Mouse (Mus musculus): ENCODE data around the gene Gnb4.

Gene Gnb4

DNA sequence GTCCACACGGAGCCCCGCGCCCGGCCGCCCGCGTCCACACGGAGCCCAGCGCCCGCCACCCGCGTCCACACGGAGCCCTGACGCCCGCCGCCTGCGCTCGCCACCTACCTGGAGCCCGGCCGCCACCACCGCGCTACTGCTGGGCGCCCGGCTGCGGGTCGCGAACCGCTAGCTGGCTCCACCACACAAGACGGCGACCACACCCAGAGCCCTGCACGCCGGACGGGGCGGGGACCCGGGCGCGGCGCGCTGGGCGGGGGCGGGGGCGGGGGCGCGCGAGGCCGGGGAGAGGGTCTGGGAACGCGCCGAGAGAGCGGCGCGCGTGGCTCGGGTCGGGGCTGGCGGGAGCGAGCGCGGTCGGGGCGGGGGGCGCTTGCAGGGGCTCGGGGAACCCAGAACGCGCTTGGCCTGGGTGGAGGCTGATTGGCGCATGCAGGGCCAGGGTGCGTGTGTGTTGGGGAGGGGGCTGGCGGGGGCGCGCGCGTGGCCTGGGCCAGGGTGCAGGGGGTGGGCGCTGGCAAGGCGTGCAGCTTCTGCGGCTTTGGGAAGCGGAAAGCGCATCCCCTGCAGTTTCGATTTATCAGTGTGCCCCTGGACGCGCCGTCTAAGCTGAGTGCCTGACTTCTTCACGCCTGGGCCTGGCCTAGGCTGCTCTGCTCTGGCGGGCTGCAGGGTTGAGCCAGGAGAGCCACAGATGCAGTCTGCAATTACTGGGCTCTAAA, at the start of gene Gnb4:
Gnb4 (minus strand) TSS at position 255 of the 722 bp plus-strand sequence.
- DNase-seq = no peak

DNA sequence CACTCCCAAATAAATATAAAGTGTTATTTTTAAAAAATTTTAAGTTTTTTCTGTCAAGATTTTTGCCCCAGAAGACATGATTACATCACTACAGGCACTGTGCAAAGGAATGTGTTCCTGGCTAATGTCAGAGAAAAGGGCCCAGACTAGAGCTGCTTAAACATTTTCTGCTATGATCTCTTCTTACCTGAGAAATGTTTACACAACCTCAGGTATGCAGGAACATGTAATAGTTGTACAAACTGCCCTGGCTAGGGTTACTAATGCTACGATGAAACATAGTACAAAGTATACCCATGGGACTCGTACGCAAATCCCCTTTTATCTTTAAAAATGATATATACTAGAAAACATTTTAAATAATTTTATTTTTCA, 45.2 kb upstream of the Gnb4 start:
- no peak for DNase-seq

DNA sequence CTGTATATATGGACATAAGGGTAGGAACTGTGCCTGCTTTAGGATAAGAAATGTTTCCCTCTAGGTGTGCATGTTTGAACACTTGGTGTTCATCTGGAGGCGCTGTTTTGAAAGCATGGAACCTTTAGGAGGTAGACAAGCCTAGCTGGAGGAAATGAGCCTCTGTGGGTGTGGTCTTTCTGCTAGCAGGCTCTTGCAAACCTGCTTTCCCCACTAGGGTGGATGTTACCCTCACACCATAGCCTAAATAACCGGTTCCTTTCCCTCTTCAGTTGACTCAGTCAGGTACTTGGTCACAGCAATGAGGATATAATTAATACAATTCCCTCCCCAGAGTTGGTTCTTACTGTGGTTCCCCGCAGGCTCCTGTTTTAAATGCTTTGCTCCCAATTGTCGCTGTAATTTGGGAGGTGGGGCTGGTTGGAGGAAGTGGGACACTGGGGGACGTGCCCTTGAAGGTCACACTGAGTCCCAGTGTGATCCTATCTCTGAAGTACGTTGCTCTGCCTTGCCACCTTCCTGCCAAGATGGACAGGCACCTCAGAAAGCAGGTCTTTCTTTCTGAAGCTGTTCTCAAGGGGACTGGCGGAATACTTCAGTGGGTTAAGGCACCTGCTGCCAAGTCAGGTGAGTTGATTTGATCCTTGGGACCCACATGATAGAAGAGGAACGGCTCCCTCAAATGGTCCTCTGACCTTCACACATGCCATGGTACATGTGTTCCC, 44.6 kb upstream of the Gnb4 start:
- no peak for DNase-seq

DNA sequence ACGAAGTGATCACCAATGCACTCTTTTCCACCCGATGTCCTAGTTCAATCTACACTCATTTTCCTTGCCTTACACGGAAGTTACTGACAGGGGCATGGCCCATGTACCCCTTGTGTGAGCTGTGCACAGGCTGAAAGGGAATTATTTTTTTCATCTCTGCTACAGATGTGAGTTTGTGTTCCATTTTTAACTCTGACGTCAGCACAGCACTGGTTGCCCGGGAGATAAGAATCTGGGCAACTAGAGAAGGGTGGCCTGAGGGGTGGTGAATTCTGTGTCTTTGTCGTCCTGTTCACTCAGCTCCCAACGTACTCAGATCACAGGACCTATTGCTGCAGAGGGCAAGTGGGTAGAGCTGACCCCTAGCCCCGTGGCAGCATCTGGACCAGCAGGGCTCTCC, 43.9 kb upstream of the Gnb4 start:
- no peak for DNase-seq

DNA sequence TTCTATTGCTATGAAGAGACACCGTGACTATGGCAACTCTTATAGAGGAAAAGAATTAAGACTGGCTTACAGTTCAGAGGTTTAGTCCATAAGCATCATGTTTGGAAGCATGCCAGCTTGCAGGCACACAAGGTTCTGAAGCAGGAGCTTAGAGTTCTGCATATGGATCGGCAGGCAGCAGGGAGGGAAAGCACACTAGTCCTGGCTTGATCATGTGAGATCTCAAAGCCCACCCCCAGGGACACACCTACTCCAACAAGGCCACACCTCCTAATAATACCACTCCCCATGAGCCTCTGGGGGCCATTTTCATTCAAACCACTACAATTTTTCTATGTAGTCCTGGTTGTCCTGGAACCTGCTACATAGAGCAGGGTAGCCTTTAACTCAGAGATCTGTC, 43.1 kb upstream of the Gnb4 start:
- no peak for DNase-seq

DNA sequence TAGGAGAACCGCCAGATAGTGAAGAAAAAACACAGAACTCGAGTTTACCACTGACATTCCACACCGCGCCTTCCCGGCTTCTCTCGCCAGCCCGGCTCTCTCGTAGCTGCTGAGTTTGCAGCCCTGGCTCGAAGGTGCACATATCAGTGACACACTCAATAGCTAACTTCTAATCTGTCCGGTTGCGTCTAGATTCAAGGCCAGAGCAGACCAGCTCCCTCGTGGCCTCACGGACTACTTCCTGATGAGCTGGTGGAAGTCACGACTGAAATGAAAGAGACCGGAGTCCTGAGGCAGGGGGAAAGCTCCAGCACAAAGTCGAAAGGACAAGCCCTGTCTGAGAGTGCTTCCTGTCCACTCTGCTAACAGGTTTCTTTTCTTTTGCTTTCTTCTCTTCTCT, 42.4 kb upstream of the Gnb4 start:
- no peak for DNase-seq

DNA sequence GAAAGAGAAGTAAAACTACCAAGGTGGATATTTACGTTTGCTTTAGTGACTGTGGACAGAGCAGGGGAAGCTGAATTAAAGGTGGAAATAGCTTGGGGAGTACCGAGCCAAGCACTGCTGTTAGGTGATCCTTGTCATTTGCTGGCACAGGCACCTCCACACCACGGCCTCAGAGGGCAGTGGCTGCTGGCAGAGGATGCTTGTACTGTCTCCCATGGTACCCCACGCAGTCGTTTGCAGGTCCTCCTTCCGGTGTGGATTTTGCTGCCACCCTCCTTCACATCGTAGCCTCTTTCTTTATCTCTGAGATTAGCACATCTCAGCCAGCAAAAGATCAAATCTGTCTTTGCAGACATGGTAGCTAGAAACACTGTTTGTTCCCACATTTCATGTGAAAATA, 42.0 kb upstream of the Gnb4 start:
- no peak for DNase-seq

DNA sequence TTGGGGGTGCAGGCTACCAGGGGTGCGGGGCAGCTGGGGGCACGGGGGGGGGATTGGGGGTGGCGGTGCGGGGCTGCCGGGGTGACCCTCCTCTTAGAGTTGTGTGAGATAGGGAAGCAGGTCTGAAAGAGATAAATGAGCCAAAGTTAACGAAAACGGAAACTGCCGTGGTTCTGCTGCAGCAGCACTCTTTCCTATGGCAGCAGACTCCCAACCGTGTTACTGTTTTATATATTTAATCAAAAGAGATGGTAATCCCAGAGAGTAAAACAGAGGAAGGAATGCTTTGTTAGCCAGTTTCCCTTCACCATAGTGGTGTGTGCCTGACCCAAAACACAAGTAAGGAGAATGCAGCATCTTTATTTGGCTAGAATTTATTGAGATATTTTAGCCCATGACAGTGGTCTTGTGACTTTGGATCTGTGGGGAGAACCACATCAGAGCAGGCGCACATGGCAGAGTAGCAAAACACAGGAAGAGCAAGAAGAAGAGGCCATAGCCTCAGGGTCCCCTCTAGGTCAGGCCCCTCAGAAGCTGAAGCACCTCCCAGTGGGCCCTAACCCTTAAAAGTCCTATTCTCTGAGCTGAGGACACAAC, 40.1 kb upstream of the Gnb4 start:
- DNase-seq = no peak

DNA sequence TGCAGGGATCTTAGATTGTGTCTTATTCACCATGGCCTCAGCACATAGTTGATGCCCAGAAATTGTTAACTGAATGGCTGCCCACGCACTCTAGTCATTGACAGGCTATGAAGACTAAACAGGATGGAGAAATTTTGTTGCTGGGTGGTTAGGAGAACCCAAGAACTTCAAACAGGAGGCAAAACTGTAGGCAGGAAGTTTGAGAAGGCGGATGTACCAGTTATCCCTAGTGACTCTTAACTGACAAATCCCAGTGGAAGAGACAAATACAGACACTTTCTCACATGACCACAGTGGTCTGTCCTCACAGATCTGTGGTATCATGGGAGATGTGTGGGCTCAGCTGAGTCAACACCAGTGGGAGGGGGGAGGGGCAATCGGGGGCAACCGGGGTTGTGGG, 39.6 kb upstream of the Gnb4 start:
- DNase-seq = no peak

DNA sequence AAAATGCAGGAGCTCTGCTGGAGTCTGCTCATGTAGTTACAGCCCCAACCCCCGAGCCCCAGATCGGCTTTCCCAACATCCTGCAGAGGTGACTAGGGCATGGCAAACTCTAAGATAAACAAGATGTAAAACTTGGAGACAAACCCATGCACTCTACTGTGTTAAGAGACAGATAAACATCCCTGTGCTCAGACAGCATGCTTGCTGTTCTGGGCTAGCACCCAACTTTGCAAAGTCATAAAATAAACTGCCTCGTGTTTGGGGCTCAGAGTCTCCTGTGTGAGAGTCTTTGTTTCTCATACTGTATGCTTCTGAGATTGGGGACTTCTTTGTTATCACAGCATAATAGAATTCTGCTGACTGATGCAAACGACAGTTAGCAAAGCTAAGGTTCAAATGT, 36.4 kb upstream of the Gnb4 start:
- no peak for DNase-seq

DNA sequence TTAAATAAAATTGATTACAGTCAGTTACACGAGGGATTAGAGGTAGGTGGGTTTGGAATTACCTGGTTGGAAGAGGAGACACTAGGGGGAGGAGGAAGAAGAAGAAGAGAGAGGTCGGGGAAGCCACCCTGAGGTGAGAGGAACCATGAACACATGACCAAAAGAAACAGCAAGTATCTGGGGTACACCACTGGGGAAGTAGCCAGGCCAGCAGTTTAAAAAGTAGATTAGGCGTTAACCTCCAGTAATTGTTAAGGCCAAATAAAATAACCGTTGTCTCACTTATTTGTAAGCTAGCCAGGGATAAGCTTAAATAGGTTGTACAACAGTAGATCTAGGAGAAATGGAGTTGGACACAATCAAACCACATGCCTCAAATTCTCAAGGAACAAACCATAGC, 32.9 kb upstream of the Gnb4 start:
- no peak for DNase-seq

DNA sequence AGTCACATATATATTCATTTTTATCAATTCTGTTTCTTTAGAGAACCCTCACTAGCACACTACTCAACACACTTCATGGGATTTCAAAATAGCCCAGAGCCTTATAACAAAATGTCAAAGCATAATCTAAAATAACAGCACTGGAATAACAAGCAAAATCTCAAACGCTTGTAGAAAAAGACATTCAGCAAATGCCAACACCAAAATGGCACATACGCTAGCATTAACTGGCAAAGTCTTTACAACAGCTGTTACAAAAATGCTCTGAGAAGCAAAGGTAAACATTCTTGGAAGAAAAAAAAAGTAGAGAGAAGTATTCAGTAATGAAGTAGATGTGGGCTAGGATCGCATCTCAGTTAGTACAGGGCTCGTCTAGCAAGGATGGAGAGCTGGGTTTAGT, 30.5 kb upstream of the Gnb4 start:
- no peak for DNase-seq

DNA sequence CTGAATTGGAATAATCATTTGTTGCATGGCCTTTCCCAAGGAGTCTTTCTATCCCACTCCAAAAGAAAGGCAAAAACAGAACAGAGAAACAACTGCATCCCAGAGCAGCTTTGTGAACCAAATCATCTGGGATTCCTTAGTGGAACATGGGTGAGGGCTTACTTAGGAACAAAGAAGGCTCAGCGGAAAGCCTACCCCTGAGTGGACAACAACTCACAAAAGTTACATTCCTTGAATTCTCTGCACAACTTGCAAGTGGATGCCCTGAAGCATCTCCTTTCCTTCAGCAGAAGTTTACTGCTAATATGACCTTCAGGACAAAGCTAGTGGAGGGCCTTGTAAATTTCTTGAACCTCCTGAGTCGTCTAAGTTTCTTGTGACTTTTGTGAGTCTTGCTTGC, 28.4 kb upstream of the Gnb4 start:
- DNase-seq = no peak

DNA sequence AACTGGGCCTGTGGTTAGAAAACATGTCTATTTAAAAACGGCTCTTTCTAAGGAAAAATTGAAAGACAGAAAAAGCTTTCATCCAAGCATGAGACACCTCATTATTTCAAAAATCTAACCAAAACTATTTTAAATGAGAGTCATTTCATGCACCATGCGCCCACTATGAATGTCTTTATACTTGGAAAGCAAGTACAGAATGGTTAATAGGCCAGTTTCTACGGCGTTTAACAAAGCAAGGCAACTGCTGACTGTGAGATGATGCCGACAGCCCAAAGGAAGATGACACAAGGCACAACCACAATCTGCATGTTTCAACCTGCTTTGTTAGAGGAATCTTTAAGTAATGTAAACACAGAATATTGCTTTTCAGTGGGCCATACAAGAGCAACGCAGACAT, 25.7 kb upstream of the Gnb4 start:
- no peak for DNase-seq

DNA sequence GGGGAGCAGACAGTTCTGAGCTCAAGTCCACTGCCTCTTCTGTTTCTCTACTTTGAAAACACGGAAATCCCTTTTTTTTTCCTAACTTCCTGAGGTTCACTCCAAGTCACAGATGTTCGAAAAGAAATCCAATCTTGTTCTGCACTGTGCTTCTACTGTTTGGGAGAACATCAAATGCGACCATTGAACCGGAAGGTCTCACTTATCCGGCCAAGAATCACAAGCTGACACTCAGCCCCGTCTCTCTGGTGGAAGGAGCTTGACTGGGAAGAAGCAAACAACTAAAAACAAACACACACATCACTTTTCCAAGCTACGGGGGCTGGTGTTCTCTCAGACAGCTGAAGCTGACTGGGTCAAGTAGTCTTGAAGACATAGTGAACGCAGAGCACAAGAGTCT, 21.9 kb upstream of the Gnb4 start:
- DNase-seq = peak; percentile 7

DNA sequence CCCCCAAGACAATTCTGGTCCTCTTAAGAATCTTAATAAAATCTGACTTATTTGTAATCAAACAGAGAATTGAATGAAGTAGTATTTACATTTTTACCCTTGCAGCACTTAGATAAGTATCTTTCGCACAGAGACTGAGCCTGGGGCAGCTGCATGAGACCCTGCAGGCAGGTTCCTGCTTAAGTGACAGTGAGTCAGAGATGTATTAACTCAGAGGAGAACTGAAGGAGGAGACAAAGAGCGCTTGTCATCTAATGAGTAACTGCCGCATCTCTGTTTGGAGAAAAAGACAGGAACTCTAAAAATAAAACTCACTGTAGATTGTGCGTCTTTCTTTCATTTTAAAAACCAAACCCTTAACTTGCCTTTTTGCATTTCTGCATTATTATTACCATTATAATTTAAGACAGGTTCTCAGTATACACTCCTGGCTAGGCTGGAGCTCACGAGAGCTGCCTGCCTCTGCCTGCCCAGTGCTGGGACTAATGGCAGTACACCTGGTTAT, 16.4 kb upstream of the Gnb4 start:
- no peak for DNase-seq

DNA sequence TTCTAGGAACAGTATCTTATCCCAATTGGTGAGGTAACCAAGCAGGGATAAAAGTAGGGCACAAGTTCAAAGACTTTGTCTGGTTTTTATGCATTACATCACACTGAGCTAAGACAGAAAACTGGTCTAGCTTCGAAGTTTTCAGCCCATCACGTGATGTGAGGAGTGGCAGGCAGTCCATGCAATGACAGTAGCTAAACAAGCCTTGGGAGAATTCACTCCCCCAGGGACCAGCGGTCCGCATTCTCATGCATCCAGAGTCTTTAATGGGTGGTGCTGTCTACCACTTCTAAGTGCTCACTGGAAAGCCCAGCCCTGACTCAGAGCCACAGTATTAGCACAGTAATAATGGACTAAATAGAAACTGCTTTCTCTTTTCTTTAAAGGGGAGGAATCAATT, 13.8 kb upstream of the Gnb4 start:
- DNase-seq = no peak

DNA sequence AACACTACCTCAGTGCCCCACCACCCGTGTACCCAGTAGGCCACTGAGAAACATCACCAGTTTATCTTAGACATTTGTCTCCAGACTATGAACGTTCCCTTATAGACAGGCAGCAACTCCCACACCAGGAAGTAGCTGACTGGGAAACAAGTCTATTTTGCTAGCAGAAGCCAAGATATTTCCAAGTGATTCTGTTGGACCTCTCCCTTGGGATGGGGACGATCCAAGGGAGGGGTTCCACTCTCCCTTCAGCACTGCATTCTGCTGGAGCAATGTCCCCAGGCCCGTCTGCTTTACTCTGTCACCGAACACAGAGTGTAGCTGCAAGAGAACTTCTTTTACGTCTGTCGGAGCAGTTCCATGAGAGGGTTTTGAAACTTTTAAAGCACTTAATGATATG, 11.8 kb upstream of the Gnb4 start:
- DNase-seq = no peak

DNA sequence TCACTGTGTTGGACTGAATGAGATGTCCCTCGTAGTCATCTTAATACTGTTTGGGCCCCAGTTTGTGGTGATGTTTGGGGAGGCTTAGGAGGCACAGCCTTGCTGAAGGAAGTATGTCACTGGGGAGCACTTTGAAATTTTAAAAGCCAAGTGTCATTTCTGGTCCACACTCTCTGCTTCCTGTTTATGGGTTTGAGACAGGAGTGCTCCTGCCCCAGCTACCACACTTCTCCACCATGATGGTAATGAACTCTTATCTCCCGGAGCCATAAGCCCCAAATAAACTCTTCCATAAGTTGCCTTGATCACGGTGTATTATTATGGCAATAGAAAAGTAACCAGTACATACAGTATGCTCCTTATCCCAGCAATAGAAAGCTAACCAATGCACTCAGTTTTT, 5.7 kb upstream of the Gnb4 start:
- DNase-seq = no peak

DNA sequence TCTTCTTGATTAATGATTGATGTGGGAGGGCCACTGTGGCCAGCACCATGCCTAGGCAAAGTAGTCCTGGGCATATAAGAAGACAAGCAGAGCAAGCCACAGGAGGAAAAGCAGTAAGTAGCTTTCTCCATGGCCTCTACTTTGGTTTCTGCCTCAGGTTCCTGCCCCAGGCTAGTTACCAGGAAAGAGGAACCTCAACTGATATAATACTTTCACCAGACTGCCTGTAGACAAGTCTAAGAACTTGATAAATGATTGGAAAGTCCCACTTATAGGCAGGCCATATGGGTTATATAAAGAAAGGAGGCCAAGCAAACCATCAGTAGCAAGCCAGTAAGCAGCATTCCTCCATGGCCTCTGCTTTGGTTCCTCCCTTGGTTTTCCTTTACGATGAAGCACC, 5.3 kb upstream of the Gnb4 start:
- DNase-seq = no peak

DNA sequence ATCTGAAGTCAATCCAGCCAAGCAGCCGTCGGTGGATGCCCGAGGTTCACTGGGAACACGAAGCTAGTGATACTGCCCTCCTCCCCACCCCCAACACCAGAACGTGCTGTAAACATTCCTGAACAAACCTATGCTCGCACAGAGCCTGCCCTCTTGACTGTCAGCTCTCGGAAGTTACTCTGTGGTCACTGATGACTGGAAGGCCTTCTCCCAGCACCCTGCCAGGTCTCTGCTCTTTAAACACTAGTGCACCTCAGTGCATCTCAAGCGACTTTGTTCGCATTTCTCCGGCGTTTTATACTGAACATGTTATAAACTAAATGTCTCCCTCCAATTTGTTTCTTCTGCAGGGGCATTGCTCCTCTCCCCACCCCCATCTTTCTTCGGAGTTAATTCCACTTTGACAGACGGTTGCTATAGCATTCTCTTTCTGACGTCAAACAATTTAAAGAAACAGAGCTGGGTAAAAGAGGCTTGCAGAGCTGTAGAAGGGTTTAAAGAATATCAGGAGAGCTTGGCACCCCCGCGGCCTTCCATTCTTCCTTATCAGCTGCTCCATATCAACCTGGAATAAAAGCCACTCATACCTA, 763 bp upstream of the Gnb4 start:
- DNase-seq = no peak

DNA sequence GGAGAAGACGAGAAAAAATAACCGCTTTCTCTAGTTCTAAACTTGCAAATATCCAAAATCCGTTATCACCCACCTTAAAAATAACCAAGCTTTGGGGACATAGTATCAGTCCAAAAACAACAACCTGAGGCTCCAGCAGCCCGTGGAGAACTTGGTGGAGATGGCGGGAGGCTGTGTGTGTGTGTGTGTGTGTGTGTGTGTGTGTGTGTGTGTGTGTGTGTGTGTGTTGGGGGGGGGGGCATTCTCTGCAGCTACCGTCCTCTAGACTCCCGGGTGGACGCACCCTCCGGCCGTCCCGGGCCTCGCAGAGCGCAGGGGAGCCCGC, 417 bp downstream of the Gnb4 start:
- DNase-seq = no peak

DNA sequence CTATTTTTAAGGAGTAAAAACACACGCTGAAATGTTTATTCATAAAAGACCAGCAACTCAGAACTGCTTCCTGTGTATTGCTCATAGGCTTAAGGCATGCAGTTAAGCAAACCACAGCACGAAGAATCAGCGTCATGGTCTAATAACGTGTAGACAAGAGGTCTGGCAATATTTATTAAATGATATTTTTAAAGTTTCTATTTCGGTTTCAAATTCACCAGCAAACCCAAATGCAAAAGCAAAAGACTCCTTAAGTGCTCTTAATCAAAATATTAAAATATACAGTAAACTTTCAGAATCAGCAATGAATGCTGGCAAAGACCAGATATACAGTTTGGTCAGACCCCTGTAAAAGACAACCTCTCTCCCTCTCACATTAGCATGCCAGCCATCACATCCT, 1.0 kb downstream of the Gnb4 start:
- no peak for DNase-seq

DNA sequence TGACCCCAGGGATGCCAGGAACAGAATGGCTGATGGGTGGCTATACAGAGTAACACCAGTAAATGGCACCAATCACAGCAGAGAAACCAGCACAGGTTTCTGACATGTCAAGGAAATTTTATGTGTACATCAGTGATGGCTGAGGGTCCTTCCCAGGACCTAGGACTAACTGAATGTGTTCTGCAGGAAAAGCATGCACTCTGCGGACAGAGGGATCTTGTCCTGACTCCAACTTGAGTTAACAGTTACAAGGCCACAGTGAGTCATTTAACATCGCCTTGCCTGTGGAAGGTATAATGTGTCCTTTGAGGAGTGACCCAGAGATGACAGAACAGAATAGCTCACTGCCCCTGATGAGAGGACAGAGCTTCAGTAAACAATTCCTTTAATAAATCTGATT, 1.6 kb downstream of the Gnb4 start:
- no peak for DNase-seq

All from cerebellum, adult 9-10 months (tissue).